Comparison of ENCODE assay signal across 19 mouse cellular contexts in genomic region chr10:51528840-51529434, GRCm38 (mm10). TPM values are rescaled to one million over a fixed set of nuclear protein-coding genes. Genes with fewer than 3 reads are reported as not detected.
DNase-seq lines count a peak whose midpoint lies in the region; ATAC-seq and TF ChIP-seq lines count a peak whose summit lies in the region.
"Had no signal": no experiment of that assay in that cellular context is flagged by ENCODE, and none has a peak within 500 bp of the region (broad histone marks: within the 10 kb centered on the region; RNA-seq: fewer than 3 reads in every experiment).

No protein-coding gene starts in this region.

- H3K27me3 ChIP-seq in kidney, adult 2 months (replicated peaks; ENCODE audit: control insufficient read depth, insufficient read depth, low read length) = no peaks in the 10 kb centered on the region
- H3K27me3 ChIP-seq in kidney, embryonic 14.5 days (ENCODE audit: control insufficient read depth, insufficient read depth, low read length) = no peaks in the 10 kb centered on the region
- H3K27me3 ChIP-seq in liver, embryonic 11.5 days (replicated peaks; ENCODE audit: control insufficient read depth, insufficient read depth, low read length) = no peaks in the 10 kb centered on the region
- no peaks in the 10 kb centered on the region for H3K27me3 ChIP-seq in myocyte (ENCODE audit: control insufficient read depth, insufficient read depth, insufficient read length)
- H3K27me3 ChIP-seq: midbrain, embryonic 12.5 days; Patski had no signal

- no peaks in the 10 kb centered on the region for H3K9me3 ChIP-seq in kidney, embryonic 14.5 days (ENCODE audit: control insufficient read depth, low read length)
- H3K9me3 ChIP-seq in liver, embryonic 11.5 days (ENCODE audit: control insufficient read depth, low read length) = no peaks in the 10 kb centered on the region
- H3K9me3 ChIP-seq: limb, embryonic 10.5 days; midbrain, embryonic 12.5 days had no signal

- no peak overlapping the region for H3K9ac ChIP-seq in kidney, embryonic 14.5 days (ENCODE audit: low read depth, low read length)
- H3K9ac ChIP-seq in liver, embryonic 11.5 days (ENCODE audit: low read depth, low read length) = no peak overlapping the region
- H3K9ac ChIP-seq: lung, embryonic 14.5 days; midbrain, embryonic 12.5 days had no signal

- 72% methylated on average over 8 of the region's 8 CpGs for WGBS in kidney, adult 2 months
- 73% methylated on average over 8 of the region's 8 CpGs for WGBS in kidney, embryonic 14.5 days
- 27% methylated on average over 8 of the region's 8 CpGs for WGBS in liver, embryonic 11.5 days

- intact Hi-C loops in heart, postnatal 25 days (cut with DNase I) = no loop called here

- ATAC-seq in kidney, embryonic 14.5 days (ENCODE audit: low FRiP score, low TSS enrichment) = no peak
- peak; percentile 60; the same call in 1 of the 2 replicates for ATAC-seq in liver, embryonic 11.5 days (replicated peaks; ENCODE audit: low FRiP score)
- ATAC-seq in frontal cortex, adult (ENCODE audit: low TSS enrichment) = no peak
- ATAC-seq: forebrain, embryonic 14.5 days; hindbrain, postnatal 0 days; Patski had no signal

- H3K36me3 ChIP-seq in kidney, adult 2 months (ENCODE audit: control insufficient read depth, insufficient read depth, low read length) = no peaks in the 10 kb centered on the region
- H3K36me3 ChIP-seq in kidney, embryonic 14.5 days (ENCODE audit: control insufficient read depth, insufficient read depth, low read length) = no peaks in the 10 kb centered on the region
- no peaks in the 10 kb centered on the region for H3K36me3 ChIP-seq in liver, embryonic 11.5 days (ENCODE audit: control insufficient read depth, insufficient read depth, low read length)
- no peaks in the 10 kb centered on the region for H3K36me3 ChIP-seq in myocyte (ENCODE audit: control insufficient read depth, insufficient read depth)
- H3K36me3 ChIP-seq: limb, embryonic 10.5 days; midbrain, embryonic 12.5 days had no signal

- no peak for TF ChIP-seq POLR2A in kidney, adult 2 months (IDR thresholded peaks at IDR 0.05; ENCODE audit: low read depth, low read length)
- no peak for TF ChIP-seq POLR2A in bone marrow macrophage, adult 2 months (IDR thresholded peaks at IDR 0.05; ENCODE audit: borderline replicate concordance, low read depth, low read length)
- TF ChIP-seq POLR2A in myocyte (IDR thresholded peaks at IDR 0.05; ENCODE audit: insufficient read length, low read depth) = no peak

- no peak overlapping the region for H3ac ChIP-seq in myocyte (ENCODE audit: control insufficient read depth, insufficient read length)

- peak; percentile 2 for DNase-seq in kidney, adult 2 months
- no peak for DNase-seq in liver, embryonic 11.5 days (ENCODE audit: low spot score)
- DNase-seq in kidney, postnatal 4 days = no peak
- DNase-seq in heart, postnatal 25 days (ENCODE audit: low spot score) = no peak
- DNase-seq: cerebellum, postnatal 36 days; heart, adult 2 months; heart, postnatal 10 days; lung, embryonic 14.5 days had no signal

- no peaks in the 10 kb centered on the region for H3K79me2 ChIP-seq in myocyte (ENCODE audit: control insufficient read depth, insufficient read depth)

- H3K4me1 ChIP-seq in kidney, adult 2 months (ENCODE audit: control insufficient read depth, insufficient read depth, low read length) = no peaks in the 10 kb centered on the region
- H3K4me1 ChIP-seq in kidney, embryonic 14.5 days (ENCODE audit: control insufficient read depth, insufficient read depth, low read length) = no peaks in the 10 kb centered on the region
- peaks cover 24% of the 10 kb centered on the region for H3K4me1 ChIP-seq in bone marrow macrophage, adult 2 months (ENCODE audit: control insufficient read depth, insufficient read depth, low read length)
- H3K4me1 ChIP-seq in liver, embryonic 11.5 days (replicated peaks; ENCODE audit: control insufficient read depth, insufficient read depth, low read length) = no peaks in the 10 kb centered on the region
- H3K4me1 ChIP-seq: limb, embryonic 10.5 days; midbrain, embryonic 12.5 days had no signal

- TF ChIP-seq CTCF in kidney, adult 2 months (conservative IDR thresholded peaks at IDR 0.05; ENCODE audit: insufficient read depth, insufficient read length, low read depth, low read length) = no peak
- no peak for TF ChIP-seq CTCF in bone marrow macrophage, adult 2 months (IDR thresholded peaks at IDR 0.05; ENCODE audit: low read depth, low read length)

- no peak overlapping the region for H3K4me3 ChIP-seq in kidney, adult 2 months (ENCODE audit: insufficient read depth, low read depth, low read length)
- no peak overlapping the region for H3K4me3 ChIP-seq in kidney, embryonic 14.5 days (ENCODE audit: low read length)
- H3K4me3 ChIP-seq in bone marrow macrophage, adult 2 months (ENCODE audit: insufficient read depth, low read length) = peak overlapping the region; percentile 60
- H3K4me3 ChIP-seq in liver, embryonic 11.5 days (ENCODE audit: low read depth, low read length) = no peak overlapping the region
- no peak overlapping the region for H3K4me3 ChIP-seq in myocyte
- H3K4me3 ChIP-seq: heart, adult 2 months; limb, embryonic 10.5 days; midbrain, embryonic 12.5 days had no signal

- H3K4me2 ChIP-seq in kidney, embryonic 14.5 days (replicated peaks; ENCODE audit: low read depth, low read length) = no peak overlapping the region
- peak overlapping the region; percentile 12; the same call in 1 of the 2 replicates for H3K4me2 ChIP-seq in liver, embryonic 11.5 days
- peak overlapping the region; percentile 58 for H3K4me2 ChIP-seq in myocyte (ENCODE audit: low read depth)
- H3K4me2 ChIP-seq: lung, embryonic 14.5 days; midbrain, embryonic 12.5 days had no signal

- no peak overlapping the region for H3K27ac ChIP-seq in kidney, adult 2 months (ENCODE audit: insufficient read depth, low read depth, low read length)
- no peak overlapping the region for H3K27ac ChIP-seq in kidney, embryonic 14.5 days (ENCODE audit: low read depth, low read length)
- peak overlapping the region; percentile 85 for H3K27ac ChIP-seq in bone marrow macrophage, adult 2 months (ENCODE audit: insufficient read depth, low read depth, low read length)
- H3K27ac ChIP-seq in liver, embryonic 11.5 days (ENCODE audit: low read depth, low read length) = no peak overlapping the region
- H3K27ac ChIP-seq: heart, adult 2 months; hindbrain, postnatal 0 days; kidney, postnatal 0 days; limb, embryonic 10.5 days; midbrain, embryonic 12.5 days had no signal

TF ChIP-seq in myocyte, 11 proteins besides CTCF, POLR2A, EP300 and RAD21:
- TF ChIP-seq MYOD1 (IDR thresholded peaks at IDR 0.05; ENCODE audit: control insufficient read depth in 1 of 3, insufficient read length in 2 of 3, low read depth in 2 of 3) = no peak
- TF ChIP-seq MAX (IDR thresholded peaks at IDR 0.05; ENCODE audit: low read depth) = no peak
- no peak for TF ChIP-seq E2F4 (IDR thresholded peaks at IDR 0.05; ENCODE audit: insufficient read depth)
- TF ChIP-seq POLR2AphosphoS2 (IDR thresholded peaks at IDR 0.05; ENCODE audit: insufficient read length, low read depth) = no peak
- TF ChIP-seq TCF3 (IDR thresholded peaks at IDR 0.05; ENCODE audit: insufficient read length, low read depth) = no peak
- TF ChIP-seq MYOG (IDR thresholded peaks at IDR 0.05; ENCODE audit: control insufficient read depth in 1 of 3, insufficient read depth in 1 of 3, insufficient read length in 2 of 3, low read depth in 2 of 3) = no peak
- TF ChIP-seq SRF (IDR thresholded peaks at IDR 0.05; ENCODE audit: control insufficient read depth, insufficient read length, low read depth) = no peak
- TF ChIP-seq USF1 (IDR thresholded peaks at IDR 0.05; ENCODE audit: low read depth) = no peak
- no peak for TF ChIP-seq CEBPB (IDR thresholded peaks at IDR 0.05; ENCODE audit: insufficient read depth, poor library complexity, severe bottlenecking)
- no peak for TF ChIP-seq REST (IDR thresholded peaks at IDR 0.05; ENCODE audit: insufficient read depth, insufficient read length)

RNA-seq across cellular contexts. Expression of gene Lilrb4a, which starts 38.2 kb away (rescaled TPM):
- 1.0 and 1.4 TPM in 2 replicates for polyA plus RNA-seq in kidney, adult 2 months (2012; rRNA removed)
- polyA plus RNA-seq in kidney, embryonic 14.5 days (2014; fragmentation: Nextera tagmentation; extraction: Ambion mirVana) = 1.2 and 2.7 TPM in 2 replicates
- polyA plus RNA-seq in bone marrow macrophage, adult 2 months (2012; ENCODE audit: insufficient read depth, insufficient read length, missing spikeins) = 1,169 and 1,255 TPM in 2 replicates
- polyA plus RNA-seq in liver, embryonic 11.5 days (2014; fragmentation: Nextera tagmentation; extraction: Ambion mirVana) = 3.3 and 5.1 TPM in 2 replicates
- polyA plus RNA-seq in myocyte (2012; fragmentation: generic; extraction: Trizol) = not detected
- 1 to 10 TPM; 1.5 to 1.8 TPM for total RNA-seq in heart, postnatal 25 days (2021)
- polyA plus RNA-seq: Patski had no signal

RNA-seq across cellular contexts. Expression of gene Lilr4b, which starts 48.5 kb away (rescaled TPM):
- 1.4 and 1.7 TPM in 2 replicates for polyA plus RNA-seq in kidney, adult 2 months (2012; rRNA removed)
- 0.23 and 0.38 TPM in 2 replicates for polyA plus RNA-seq in kidney, embryonic 14.5 days (2014; fragmentation: Nextera tagmentation; extraction: Ambion mirVana)
- 1,083 and 1,286 TPM in 2 replicates for polyA plus RNA-seq in bone marrow macrophage, adult 2 months (2012; ENCODE audit: insufficient read depth, insufficient read length, missing spikeins)
- 0.96 and 1.1 TPM in 2 replicates for polyA plus RNA-seq in liver, embryonic 11.5 days (2014; fragmentation: Nextera tagmentation; extraction: Ambion mirVana)
- not detected for polyA plus RNA-seq in myocyte (2012; fragmentation: generic; extraction: Trizol)
- total RNA-seq in heart, postnatal 25 days (2021) = 1 to 10 TPM; 1.6 to 1.9 TPM
- total RNA-seq: hindbrain, postnatal 0 days; layer of hippocampus, postnatal 25 days had no signal
- polyA plus RNA-seq: midbrain, embryonic 12.5 days; Patski had no signal

RNA-seq across cellular contexts. Expression of gene Gm49339, which starts 48.5 kb away (rescaled TPM):
- 1.5 and 2.1 TPM in 2 replicates for polyA plus RNA-seq in kidney, adult 2 months (2012; rRNA removed)
- 0.41 and 1.1 TPM in 2 replicates for polyA plus RNA-seq in kidney, embryonic 14.5 days (2014; fragmentation: Nextera tagmentation; extraction: Ambion mirVana)
- polyA plus RNA-seq in bone marrow macrophage, adult 2 months (2012; ENCODE audit: insufficient read depth, insufficient read length, missing spikeins) = 444 and 484 TPM in 2 replicates
- polyA plus RNA-seq in liver, embryonic 11.5 days (2014; fragmentation: Nextera tagmentation; extraction: Ambion mirVana) = 2.5 TPM in 1 of 2 replicates, not detected in the other
- polyA plus RNA-seq in myocyte (2012; fragmentation: generic; extraction: Trizol) = not detected
- total RNA-seq in heart, postnatal 25 days (2021) = under 1 TPM in 1 of 2 experiments, not detected in 1; 0.99 TPM
- total RNA-seq: hindbrain, postnatal 0 days; layer of hippocampus, postnatal 25 days had no signal
- polyA plus RNA-seq: forebrain, embryonic 14.5 days; hindbrain, postnatal 0 days; kidney, postnatal 0 days; midbrain, embryonic 12.5 days; Patski had no signal

Comparison
In these comparisons a context has a peak if more than half of its experiments do, and no peak if none do; other contexts are left out.
1. RNA of gene Lilrb4a, which starts 38.2 kb away (polyA plus RNA-seq): 1,169 to 1,255 TPM in bone marrow macrophage, adult 2 months; 3.3 to 5.1 TPM in liver, embryonic 11.5 days, 1.2 to 2.7 TPM in kidney, embryonic 14.5 days, 1.0 to 1.4 TPM in kidney, adult 2 months and not detected in myocyte (single experiment); every median in the first group is over 100 times any median in the second.
2. RNA of gene Lilr4b, which starts 48.5 kb away (polyA plus RNA-seq): 1,083 to 1,286 TPM in bone marrow macrophage, adult 2 months; 1.4 to 1.7 TPM in kidney, adult 2 months, 0.96 to 1.1 TPM in liver, embryonic 11.5 days, 0.23 to 0.38 TPM in kidney, embryonic 14.5 days and not detected in myocyte (single experiment); every median in the first group is over 100 times any median in the second.
3. RNA of gene Gm49339, which starts 48.5 kb away (polyA plus RNA-seq): 444 to 484 TPM in bone marrow macrophage, adult 2 months; 1.5 to 2.1 TPM in kidney, adult 2 months, 0.41 to 1.1 TPM in kidney, embryonic 14.5 days, 2.5 TPM in liver, embryonic 11.5 days and not detected in myocyte (single experiment); every median in the first group is over 100 times any median in the second.